Mouse (Mus musculus): ENCODE measurements around the gene Mfsd13b.
"Not testable (repeated sequence)": the region's sequence is repeated elsewhere in the genome, so short reads cannot be mapped to it uniquely, and the experiment has no call there.

Gene Mfsd13b

DNA sequence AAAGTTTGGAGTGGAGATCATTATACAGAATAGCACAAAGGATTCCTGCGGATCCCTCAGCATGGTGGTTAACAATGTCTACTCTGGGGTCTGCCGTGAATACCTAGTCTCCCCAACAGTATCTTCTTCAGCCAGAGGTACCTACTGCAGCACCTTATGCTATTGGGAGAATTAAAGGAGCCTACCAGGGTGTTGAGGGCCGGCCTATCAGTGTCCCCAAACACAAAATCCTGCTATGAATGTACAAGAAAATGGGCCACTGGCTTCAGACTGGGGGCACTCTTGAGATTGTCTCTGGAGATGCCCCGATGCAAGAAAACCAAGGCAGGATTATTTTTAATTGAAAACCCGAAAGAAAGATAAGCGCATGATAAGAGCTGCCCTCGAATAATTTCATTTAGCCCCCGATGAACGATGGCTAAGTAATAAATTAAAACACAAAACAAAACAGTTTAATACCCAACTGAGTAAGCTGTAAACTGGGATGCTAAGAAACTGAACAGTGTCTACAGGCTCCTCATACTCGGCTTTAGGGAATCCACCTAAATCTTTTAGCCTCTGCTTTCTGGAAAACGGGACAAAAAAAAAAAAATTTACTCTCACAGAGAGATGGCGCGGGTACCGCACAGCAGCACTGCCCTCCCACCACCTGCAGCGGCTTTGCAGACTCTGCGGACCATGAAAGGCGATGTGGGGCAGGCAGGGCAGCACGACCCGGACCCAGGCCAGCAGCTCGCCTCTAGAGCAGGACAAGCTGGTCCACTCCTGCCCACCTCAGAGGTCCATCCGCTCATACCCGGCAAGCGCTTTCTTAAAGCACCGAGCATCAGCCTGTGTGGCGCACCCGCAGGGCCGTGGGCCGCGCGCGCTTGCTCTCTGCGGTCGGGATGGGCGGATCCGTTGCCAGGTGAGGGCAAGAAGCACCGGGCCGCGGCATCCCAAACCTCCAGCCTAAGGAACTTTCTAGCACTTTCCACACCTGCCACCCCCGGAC lies 1.1 kb upstream of the Mfsd13b start:
- ATAC-seq (ENCODE audit: insufficient number of reproducible peaks, low FRiP score, low TSS enrichment): no peak

DNA sequence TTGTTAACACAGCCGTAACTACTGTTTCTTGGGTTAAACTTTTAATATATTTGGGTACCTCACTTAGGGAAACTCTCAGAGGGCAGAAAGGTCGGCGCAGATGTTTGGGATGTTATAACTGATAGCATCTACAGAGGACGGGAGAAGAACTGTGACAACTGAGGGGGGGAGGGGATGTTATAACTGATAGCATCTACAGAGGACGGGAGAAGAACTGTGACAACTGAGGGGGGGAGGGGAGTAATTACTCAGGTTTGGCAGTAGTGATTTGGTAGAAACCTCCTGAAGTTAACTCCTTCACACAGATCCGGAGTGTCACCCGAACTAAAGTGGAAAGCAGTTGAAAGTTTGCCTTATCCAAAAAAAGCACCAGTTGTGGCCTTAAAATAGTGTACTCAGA lies 659 bp downstream of the Mfsd13b start:
- ATAC-seq (ENCODE audit: insufficient number of reproducible peaks, low FRiP score, low TSS enrichment): no peak

DNA sequence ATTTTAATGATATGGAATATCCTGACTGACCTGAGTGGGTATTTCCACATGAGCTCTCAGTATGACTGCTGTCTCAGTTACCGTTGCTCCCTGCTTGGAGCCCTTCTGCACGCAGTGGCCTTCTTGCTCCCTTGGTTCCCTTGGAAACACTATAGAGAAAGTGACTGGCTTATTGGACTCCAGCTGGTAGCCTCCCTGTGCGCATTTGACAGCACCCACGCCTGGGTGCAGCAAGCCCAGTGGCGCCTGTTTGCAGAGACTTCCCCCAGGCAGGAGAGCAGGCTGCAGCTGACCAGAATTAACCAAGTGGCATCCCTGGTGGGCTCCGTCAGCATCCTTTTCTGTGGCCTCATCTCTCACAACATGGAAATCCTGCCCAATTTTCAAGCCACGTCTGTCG lies 8.9 kb downstream of the Mfsd13b start:
- no peak for ATAC-seq (ENCODE audit: insufficient number of reproducible peaks, low FRiP score, low TSS enrichment)

DNA sequence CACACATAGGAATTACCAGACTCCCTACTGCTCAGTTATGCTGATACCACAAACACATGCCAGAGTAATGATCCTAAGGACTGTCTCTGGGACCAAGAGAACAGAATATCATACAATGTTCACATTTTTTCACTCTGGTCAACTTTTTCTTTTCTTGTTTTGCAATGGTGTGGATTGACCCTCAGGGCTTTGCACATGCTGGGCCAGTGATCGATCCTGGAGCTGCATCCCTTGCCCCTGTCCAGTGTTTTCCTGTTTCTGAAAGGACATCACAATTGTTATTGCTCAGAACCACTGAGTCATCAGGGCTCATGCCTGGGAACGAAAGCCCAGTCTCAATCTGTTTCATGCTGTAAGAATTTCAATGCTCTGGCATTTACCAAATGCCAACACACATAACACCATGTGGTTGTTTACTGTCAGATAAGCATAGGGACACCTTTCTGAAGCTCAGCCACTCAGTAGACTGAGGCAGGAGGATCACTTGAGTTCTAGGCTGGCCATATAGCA lies 16.8 kb downstream of the Mfsd13b start:
- ATAC-seq (ENCODE audit: insufficient number of reproducible peaks, low FRiP score, low TSS enrichment): no peak

DNA sequence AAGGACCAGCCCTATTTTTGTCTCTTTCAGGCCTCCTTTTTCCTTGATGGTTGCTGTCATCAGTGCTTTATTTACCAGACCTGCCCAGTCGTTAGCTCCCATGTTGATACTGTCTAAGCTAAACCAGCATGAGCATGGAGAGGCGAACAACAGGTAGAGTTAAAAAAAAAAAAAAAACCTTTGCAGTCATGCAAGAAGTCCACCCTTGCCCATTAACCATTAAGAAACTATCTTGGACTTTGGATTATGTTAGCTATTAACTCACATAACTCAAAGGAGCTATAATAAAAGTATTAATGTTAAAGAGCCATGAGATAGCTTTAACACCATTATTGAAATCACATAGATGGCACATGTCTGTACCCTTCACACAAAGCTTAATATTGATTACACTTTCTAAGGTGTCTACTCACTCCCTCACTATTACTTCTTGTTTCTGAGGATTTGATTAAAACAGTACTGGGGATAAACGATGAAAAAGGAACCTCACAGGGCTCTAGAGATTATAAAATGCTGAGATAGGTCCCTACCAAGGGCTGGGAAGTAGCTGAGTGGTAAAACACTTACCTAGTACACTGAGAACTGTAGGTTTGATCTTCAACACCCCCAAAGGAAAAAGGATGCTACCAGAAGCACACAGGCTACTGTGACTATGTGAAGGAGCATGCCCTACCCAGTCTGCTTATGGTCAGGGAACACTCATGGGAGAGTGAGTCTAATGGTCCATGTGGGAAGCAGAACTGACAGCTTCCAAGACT lies 17.9 kb downstream of the Mfsd13b start:
- ATAC-seq (ENCODE audit: insufficient number of reproducible peaks, low FRiP score, low TSS enrichment): no peak

DNA sequence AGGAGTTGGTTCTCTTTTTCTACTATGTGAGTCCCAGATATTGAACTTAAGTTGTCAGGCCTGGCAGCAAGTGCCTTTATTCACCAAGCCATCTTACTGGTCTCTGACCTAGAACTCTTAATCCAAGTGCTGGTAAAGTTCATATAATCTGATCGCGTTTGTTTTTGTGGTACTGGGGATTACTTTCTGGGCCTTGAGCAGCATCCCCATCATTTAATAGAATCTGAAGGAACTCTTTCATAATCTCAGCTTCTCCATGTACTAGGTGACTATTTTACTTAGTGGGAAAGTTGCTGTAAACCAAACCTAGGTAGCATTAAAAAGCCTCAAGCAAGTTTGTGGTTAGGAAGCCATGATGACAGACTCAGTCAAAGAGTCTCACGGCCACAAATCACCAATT lies 19.6 kb downstream of the Mfsd13b start:
- no peak for ATAC-seq (ENCODE audit: insufficient number of reproducible peaks, low FRiP score, low TSS enrichment)

DNA sequence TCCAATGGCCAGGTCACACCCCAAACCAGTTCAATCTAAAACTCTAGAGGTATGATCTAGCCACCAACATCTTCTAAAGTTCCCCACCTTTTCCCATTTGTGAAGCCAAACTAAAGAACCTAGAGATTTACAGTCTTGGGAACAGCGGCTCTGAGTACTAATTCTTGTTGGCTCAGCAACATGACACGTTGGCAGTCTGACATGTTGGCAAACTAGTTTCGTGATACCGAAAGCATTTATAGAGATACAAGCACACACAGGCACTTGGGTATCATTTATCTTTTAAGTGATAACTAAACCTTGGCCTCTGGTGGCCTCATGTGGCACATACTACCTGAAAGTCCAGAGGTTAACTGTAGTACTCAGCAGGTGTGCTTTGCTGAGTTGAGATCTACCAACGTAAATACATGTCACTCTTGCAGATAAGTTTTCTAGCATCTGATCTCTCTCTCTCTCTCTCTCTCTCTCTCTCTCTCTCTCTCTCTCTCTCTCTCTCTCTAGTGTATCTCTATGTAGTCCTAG lies 20.2 kb downstream of the Mfsd13b start:
- no peak for ATAC-seq (ENCODE audit: insufficient number of reproducible peaks, low FRiP score, low TSS enrichment)

DNA sequence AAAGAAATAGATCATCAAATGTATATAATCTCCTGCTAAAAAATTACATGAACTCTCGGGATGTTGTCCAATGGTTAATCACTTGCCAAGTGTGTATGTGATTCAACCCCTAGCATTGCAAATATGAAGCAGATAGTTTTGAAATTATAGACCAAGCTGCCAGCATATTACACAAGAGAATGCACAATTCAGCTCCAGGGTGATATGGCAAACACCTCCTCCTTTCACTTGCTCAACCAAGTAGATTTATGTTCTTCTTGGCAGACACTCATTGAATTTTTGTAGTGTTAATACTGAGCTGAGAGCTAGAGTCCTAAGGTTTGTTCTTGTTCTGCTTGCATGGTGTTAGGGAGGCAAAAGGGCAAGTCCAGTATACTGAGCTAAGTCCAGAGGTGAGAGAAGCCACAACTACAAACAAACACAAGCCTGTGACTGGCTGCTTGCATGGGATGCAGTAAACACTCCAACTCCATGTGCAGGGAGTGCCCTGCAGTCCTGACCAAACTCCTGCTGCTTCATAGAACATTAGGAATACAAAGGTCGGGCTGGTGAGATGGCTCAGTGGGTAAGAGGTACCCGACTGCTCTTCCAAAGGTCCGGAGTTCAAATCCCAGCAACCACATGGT lies 21.6 kb downstream of the Mfsd13b start:
- ATAC-seq (ENCODE audit: insufficient number of reproducible peaks, low FRiP score, low TSS enrichment): no peak

DNA sequence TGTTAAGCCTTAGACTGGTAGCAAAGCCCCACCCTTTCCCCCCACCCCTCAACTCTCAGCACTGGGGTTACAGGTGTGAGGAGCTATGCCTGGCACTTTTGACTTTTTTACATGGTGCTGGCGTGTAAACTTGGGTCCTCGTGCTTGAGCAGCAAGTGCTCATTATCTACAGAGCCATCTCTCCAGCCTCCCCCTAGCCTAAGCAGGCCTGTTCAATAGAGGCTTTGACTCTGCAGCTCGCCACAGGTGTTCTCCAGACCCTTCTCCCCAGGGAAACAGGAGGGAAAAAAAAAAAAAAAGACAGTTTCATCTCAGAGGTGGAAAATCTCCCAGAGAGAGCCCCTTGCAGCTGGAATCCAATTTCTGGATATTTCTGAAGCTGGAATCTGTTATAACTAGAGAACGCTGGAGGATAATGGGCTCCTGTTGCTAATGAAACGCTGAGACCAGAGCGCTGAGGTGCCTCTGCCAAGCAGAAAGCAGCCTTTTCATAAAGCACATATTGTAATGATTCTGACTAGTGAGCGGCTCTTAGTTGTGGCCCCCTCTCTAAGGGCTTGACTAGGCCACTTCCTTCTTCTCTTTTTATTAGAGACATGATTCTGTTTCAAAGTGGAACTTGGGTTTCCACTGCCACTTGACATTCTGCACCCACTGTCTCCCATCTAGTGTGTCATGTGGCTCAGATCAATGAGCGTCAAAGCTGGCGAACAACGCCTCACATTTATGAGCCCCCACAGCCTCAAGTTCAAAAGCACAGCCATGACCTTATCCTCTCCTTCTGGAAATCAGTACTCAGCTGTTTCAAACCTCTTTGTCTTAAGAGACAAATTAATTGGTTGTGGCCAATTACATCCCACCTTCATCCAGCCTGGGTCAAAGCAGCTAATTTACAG lies 29.7 kb downstream of the Mfsd13b start:
- no peak for ATAC-seq (ENCODE audit: insufficient number of reproducible peaks, low FRiP score, low TSS enrichment)

DNA sequence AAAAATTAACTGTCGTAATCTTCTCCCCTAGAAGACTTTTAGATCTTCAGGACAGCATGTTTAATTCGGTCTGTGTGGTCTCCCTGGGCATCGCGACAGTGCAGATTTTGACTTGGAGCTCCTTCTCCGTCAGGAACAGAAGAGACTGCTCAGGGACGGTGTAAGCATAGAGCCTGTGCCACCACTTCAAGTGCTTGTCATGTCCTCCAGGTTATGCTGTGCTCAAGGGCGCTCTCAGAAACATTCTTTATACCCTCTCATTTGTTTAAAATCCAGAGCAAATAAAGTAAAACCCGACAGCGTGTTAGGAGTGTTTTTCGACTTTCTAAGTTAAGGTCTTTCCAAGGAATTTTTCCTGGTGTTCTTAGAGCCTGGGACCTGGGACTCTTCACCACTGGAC lies 32.2 kb downstream of the Mfsd13b start:
- no peak for ATAC-seq (ENCODE audit: insufficient number of reproducible peaks, low FRiP score, low TSS enrichment)

DNA sequence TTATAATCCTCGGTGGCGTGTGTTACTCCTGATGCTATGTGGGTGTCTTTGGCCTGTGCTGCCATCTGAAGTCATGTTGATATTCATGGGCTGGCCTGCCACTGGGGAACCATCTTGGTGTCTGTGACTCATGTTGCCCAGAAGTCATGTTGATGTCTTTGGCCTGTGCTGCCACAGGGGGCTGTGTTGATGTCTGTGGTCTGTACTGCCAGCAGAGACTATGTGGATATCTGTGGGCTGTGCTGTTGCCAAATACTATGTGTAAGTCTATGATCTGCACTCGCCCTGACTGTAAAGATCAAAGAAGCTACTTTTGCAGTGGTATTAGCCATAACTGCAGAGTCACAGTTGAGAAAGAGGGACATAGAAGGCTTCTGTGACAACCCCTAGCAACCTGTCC lies 36.5 kb downstream of the Mfsd13b start:
- ATAC-seq (ENCODE audit: insufficient number of reproducible peaks, low FRiP score, low TSS enrichment): no peak

DNA sequence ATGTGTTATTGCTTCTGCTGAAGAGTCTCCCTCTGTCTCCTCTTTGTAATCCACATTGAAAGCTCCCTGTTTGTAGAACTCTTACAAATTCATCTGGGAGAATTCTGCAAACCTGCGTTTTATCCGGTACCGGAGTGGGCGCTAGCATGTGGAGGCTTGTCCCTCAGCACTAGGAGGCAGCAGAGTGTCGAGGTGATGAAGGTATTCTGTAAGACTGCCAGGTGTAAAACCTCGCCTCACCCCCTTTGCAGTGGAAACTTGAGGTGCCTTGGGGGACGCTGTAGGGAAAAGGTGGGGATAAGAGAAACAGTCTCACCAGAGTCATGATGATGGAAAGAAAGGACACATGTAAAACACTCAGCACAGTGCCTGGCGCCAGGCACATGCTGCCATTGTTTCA lies 38.0 kb downstream of the Mfsd13b start:
- ATAC-seq (ENCODE audit: insufficient number of reproducible peaks, low FRiP score, low TSS enrichment): no peak

DNA sequence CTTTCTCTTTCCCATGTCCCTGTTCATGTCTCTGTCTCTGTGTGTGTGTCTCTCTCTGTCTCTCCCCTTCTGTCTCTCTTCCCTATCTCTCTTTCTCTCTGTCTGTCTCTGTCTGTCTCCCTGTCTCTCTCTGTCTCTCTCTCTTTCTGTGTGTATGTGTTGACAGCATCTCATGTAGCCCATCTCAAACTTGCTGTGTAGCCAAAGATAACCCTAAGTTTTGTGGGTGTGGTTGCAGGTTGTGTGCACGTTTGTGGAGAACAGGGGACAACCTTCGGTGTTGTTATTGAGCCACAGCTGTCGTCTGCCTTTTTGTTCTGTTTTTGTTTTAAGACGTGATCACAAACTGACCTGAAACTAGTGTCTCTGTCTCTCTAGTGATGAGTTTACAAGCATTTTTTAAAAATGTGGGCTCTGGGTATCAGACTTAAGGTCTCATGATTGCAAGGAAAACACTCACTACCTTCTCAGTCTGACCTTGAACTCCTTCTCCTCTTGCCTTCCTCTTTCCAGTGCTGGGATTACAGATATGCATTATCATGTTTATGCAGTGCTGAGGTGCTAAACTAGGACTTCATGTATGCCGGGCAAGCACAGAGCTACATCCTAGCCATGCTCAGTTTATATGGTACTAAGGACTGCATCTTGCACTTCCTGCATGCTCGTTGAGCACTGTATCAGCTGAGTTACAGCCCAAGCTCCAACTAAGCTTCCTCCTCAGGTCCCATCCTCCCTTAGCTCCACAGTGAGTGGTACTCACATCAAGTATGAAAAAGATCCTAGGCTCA lies 43.1 kb downstream of the Mfsd13b start:
- ATAC-seq (ENCODE audit: insufficient number of reproducible peaks, low FRiP score, low TSS enrichment): no peak

DNA sequence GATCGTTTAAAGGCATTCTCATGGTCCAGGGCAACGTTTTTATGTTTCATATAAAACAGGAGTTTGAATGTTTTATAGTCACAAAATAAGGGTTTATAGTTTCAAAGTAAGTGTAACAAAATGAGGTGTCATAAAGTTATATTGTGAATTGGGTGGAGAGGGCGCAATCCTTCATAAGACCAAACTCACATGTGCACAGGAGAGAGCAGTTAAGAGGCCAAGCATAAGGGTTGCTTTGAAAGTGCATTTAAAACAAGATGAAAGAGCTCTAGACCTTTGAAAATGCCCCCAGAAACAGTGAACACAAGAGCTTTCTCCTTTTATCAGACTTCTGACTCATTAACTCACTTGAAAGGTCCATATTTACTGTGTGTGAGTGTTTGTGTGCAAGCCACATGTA lies 44.0 kb downstream of the Mfsd13b start:
- ATAC-seq (ENCODE audit: insufficient number of reproducible peaks, low FRiP score, low TSS enrichment): no peak

DNA sequence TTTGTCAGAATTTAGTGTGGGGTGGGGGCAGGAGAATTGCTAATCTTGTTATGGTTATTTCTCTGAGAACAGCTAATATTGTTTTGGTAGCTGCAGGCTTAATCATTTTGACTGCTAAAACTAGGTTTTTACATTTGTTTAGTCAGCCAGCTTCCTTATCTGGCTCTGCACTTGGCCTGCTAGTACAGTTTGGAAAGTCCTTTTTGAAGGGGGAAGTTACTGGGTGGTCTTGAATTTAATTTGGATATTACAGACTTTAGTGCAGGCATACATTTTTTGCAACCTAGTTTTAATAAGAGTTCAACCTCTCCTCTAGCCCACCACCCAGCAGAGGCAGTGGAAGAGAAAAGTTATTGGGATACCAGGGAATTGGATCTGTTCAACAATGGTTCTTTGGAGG lies 47.6 kb downstream of the Mfsd13b start:
- not testable (repeated sequence) for ATAC-seq (ENCODE audit: insufficient number of reproducible peaks, low FRiP score, low TSS enrichment)

DNA sequence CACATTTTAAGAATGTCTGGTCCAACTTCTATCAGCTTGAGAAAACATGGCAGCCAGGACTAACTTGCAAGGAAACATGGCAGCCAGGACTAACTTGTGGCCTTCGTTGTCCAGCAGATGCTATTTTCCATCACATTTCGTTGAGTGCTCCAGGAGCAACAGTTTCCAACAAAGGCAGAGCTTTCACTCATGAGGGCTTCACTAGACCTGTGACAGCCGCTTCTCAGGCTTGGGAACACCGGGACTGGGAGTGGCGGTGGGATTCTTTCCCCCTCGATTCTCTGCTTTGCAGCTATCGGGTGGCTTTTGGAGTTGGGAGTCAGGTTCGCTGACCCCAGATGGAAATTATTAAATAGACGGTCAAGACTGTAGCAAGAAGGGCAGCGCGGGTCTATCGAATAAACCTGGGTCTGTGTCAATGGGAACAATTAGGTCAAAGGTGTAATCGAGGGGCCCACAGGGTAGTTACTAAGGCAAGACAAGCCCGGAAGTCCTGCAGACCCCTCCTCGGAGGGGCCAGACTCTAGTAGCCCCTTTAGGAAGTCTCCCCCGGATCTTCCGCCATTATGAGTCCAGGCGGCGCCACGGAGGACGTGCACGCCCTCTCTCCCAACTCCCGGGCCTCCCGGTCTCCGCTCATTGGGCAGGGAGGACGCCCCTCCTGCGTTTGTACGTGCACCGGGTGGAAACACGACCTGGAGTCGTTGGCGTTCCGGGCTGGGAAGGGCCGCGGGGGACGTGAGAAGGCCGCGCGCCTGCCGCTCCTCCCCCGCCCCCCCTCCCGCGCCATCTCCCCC lies 51.7 kb downstream of the Mfsd13b start, which contains the start of gene Mettl9:
Gene Mettl9 (plus strand): TSS at position 590 of the 797 bp plus-strand sequence.
- ATAC-seq (ENCODE audit: insufficient number of reproducible peaks, low FRiP score, low TSS enrichment): peak; percentile 98

DNA sequence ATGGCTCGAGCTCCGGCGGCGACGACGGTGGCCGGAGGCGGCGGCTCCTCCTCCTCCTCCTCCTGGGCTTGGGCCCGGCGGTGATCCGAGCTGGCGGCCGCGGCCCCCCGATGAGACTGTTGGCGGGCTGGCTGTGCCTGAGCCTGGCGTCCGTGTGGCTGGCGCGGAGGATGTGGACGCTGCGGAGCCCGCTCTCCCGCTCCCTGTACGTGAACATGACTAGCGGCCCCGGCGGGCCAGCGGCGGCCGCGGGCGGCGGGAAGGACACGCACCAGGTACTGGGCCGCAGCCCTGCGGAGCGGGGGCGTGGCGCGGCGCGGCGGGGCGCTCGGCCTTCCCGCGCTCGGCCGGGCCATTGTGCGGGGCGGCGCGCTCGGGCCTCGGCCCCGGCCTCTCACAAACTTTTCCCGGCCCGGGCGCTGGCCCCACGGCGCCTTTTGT lies 52.4 kb downstream of the Mfsd13b start:
- peak; percentile 74 for ATAC-seq (ENCODE audit: insufficient number of reproducible peaks, low FRiP score, low TSS enrichment)

Data from cerebellum, adult (tissue).